In genomic region chr8:108028440-108028839, GRCm38 (mm10) we compare ENCODE assay signal across 18 mouse cellular contexts.
DNase-seq lines count a peak whose midpoint lies in the region; ATAC-seq lines count a peak whose summit lies in the region.
"Had no signal": no experiment of that assay in that cellular context is flagged by ENCODE, and none has a peak within 500 bp of the region (broad histone marks: within the 10 kb centered on the region; RNA-seq: fewer than 3 reads in every experiment).

No protein-coding gene starts in this region.

- H3K9ac ChIP-seq in hindbrain, embryonic 13.5 days, result no peak overlapping the region
- no peak overlapping the region for H3K9ac ChIP-seq in embryonic facial prominence, embryonic 11.5 days (replicated peaks; ENCODE audit: low read length)
- no peak overlapping the region for H3K9ac ChIP-seq in limb, embryonic 12.5 days (replicated peaks)
- H3K9ac ChIP-seq: forebrain, postnatal 0 days; liver, embryonic 13.5 days had no signal

- no peaks in the 10 kb centered on the region for H3K9me3 ChIP-seq in hindbrain, embryonic 10.5 days
- no peaks in the 10 kb centered on the region; the same call in 1 of the 2 replicates for H3K9me3 ChIP-seq in hindbrain, embryonic 13.5 days
- H3K9me3 ChIP-seq in embryonic facial prominence, embryonic 11.5 days (replicated peaks; ENCODE audit: control insufficient read depth, low read length), result no peaks in the 10 kb centered on the region
- no peaks in the 10 kb centered on the region; the same call in 1 of the 2 replicates for H3K9me3 ChIP-seq in limb, embryonic 12.5 days
- H3K9me3 ChIP-seq: liver, embryonic 13.5 days had no signal

- H3K4me2 ChIP-seq in hindbrain, embryonic 13.5 days, result no peak overlapping the region
- peak overlapping the region; percentile 10; the same call in 1 of the 2 replicates for H3K4me2 ChIP-seq in embryonic facial prominence, embryonic 11.5 days (ENCODE audit: low read depth, low read length)
- peak overlapping the region; percentile 51 for H3K4me2 ChIP-seq in limb, embryonic 12.5 days
- H3K4me2 ChIP-seq: liver, embryonic 13.5 days had no signal

- whole genome bisulfite sequencing in hindbrain, embryonic 10.5 days, result 44% methylated on average over 8 of the region's 8 CpGs
- WGBS in hindbrain, embryonic 13.5 days, result 50% methylated on average over 8 of the region's 8 CpGs
- 28% methylated on average over 8 of the region's 8 CpGs for WGBS in embryonic facial prominence, embryonic 11.5 days
- 3% methylated on average over 8 of the region's 8 CpGs for WGBS in limb, embryonic 12.5 days

- H3K27ac ChIP-seq in hindbrain, embryonic 10.5 days, result peak overlapping the region; percentile 53
- H3K27ac ChIP-seq in hindbrain, embryonic 13.5 days, result no peak overlapping the region
- peak overlapping the region; percentile 81 for H3K27ac ChIP-seq in embryonic facial prominence, embryonic 11.5 days (replicated peaks; ENCODE audit: low read depth, low read length)
- H3K27ac ChIP-seq in limb, embryonic 12.5 days, result peak overlapping the region; percentile 93
- H3K27ac ChIP-seq: liver, embryonic 13.5 days had no signal

- H3K27me3 ChIP-seq in hindbrain, embryonic 10.5 days (ENCODE audit: insufficient read depth, poor library complexity, severe bottlenecking), result no peaks in the 10 kb centered on the region
- H3K27me3 ChIP-seq in hindbrain, embryonic 13.5 days, result no peaks in the 10 kb centered on the region
- H3K27me3 ChIP-seq in embryonic facial prominence, embryonic 11.5 days (ENCODE audit: control insufficient read depth, insufficient read depth, low read length), result no peaks in the 10 kb centered on the region
- peaks cover 3% of the 10 kb centered on the region; the same call in 1 of the 2 replicates for H3K27me3 ChIP-seq in limb, embryonic 12.5 days
- H3K27me3 ChIP-seq: CH12.LX; liver, embryonic 13.5 days had no signal

- peaks cover 28% of the 10 kb centered on the region for H3K4me1 ChIP-seq in hindbrain, embryonic 10.5 days (replicated peaks)
- peaks cover 13% of the 10 kb centered on the region for H3K4me1 ChIP-seq in hindbrain, embryonic 13.5 days (replicated peaks)
- peaks cover 2% of the 10 kb centered on the region; the same call in 1 of the 2 replicates for H3K4me1 ChIP-seq in embryonic facial prominence, embryonic 11.5 days (ENCODE audit: control insufficient read depth, insufficient read depth, low read length)
- peaks cover 54% of the 10 kb centered on the region for H3K4me1 ChIP-seq in limb, embryonic 12.5 days (replicated peaks)
- H3K4me1 ChIP-seq: liver, embryonic 13.5 days had no signal

- intact Hi-C loops in left cerebral cortex, postnatal 36 days (cut with DNase I), result no loop called here

- DNase-seq in hindbrain, embryonic 10.5 days (ENCODE audit: low spot score), result no peak
- peak; percentile 32 for DNase-seq in MN1 (ENCODE audit: low spot score)
- DNase-seq in embryonic facial prominence, embryonic 11.5 days (ENCODE audit: low spot score), result no peak
- no peak for DNase-seq in cerebellum, postnatal 4 days (ENCODE audit: low spot score in 2 of 2)
- DNase-seq in lung, postnatal 36 days, result no peak
- DNase-seq in left cerebral cortex, postnatal 36 days (ENCODE audit: low spot score in 2 of 2), result no peak
- DNase-seq: adrenal gland, postnatal 14 days; cerebellum, adult 18-20 months; cerebellum, postnatal 36 days; forebrain, postnatal 0 days; gastrocnemius, adult 2 months; heart, postnatal 4 days; kidney, postnatal 10 days; liver, embryonic 13.5 days had no signal

- H3K36me3 ChIP-seq in hindbrain, embryonic 10.5 days, result no peaks in the 10 kb centered on the region
- H3K36me3 ChIP-seq in hindbrain, embryonic 13.5 days, result no peaks in the 10 kb centered on the region
- no peaks in the 10 kb centered on the region for H3K36me3 ChIP-seq in embryonic facial prominence, embryonic 11.5 days (replicated peaks; ENCODE audit: control insufficient read depth, insufficient read depth, low read depth, low read length)
- H3K36me3 ChIP-seq in limb, embryonic 12.5 days, result no peaks in the 10 kb centered on the region
- H3K36me3 ChIP-seq: liver, embryonic 13.5 days had no signal

- no peak for ATAC-seq in hindbrain, embryonic 13.5 days (ENCODE audit: low FRiP score)
- no peak for ATAC-seq in embryonic facial prominence, embryonic 11.5 days (replicated peaks; ENCODE audit: insufficient number of reproducible peaks, low FRiP score, low TSS enrichment, low read depth)
- ATAC-seq in limb, embryonic 12.5 days (ENCODE audit: insufficient number of reproducible peaks, insufficient read depth, low FRiP score, low TSS enrichment, low read depth), result peak; percentile 28; the same call in 1 of the 2 replicates
- ATAC-seq: forebrain, postnatal 0 days; inflammation-experienced regulatory T-cells, adult 6 months had no signal

- no peak overlapping the region for H3K4me3 ChIP-seq in hindbrain, embryonic 10.5 days
- H3K4me3 ChIP-seq in hindbrain, embryonic 13.5 days, result no peak overlapping the region
- H3K4me3 ChIP-seq in embryonic facial prominence, embryonic 11.5 days (ENCODE audit: low read depth, low read length), result no peak overlapping the region
- no peak overlapping the region for H3K4me3 ChIP-seq in limb, embryonic 12.5 days (replicated peaks)
- H3K4me3 ChIP-seq: liver, embryonic 13.5 days had no signal
